Mouse (Mus musculus): ENCODE measurements around the gene Arhgef10l. TPM values are rescaled to one million over a fixed set of nuclear protein-coding genes. Genes with fewer than 3 reads are reported as not detected.

Arhgef10l gene
- polyA plus RNA-seq, 1 experiment = 14.2 TPM

GRCm38 (mm10) chr4:140584240-140584639, 81.6 kb downstream of the Arhgef10l start:
- Histone ChIP-seq H3K4me1 (ENCODE audit: control insufficient read depth, insufficient read depth, insufficient read length, low read length) (0 out of 2 replicates have a peak, but pooled peaks cover 3% of the 10 kb centered on the region), H3K27ac (ENCODE audit: insufficient read depth, low read depth, low read length) (no peak overlapping the region), H3K36me3 (ENCODE audit: control insufficient read depth, insufficient read depth, low read length) (peaks cover 1% of the 10 kb centered on the region; the same call in 1 of the 2 replicates), H3K27me3 (ENCODE audit: control insufficient read depth, insufficient read depth, low read length) (no peaks in the 10 kb centered on the region), H3K4me3 (ENCODE audit: low read depth, low read length) (no peak overlapping the region)
- 34% methylated on average over 5 of the region's 5 CpGs for WGBS
- TF ChIP-seq CTCF (IDR thresholded peaks at IDR 0.05; ENCODE audit: extremely low read depth, insufficient read length, insufficient replicate concordance, low read depth, low read length) = no peak
- TF ChIP-seq POLR2A (IDR thresholded peaks at IDR 0.05; ENCODE audit: low read depth, low read length) = no peak

- WGBS = 70% methylated on average over 15 of the region's 15 CpGs
- H3K4me3 ChIP-seq (ENCODE audit: low read depth, low read length) = no peak overlapping the region
- H3K4me1 ChIP-seq (ENCODE audit: control insufficient read depth, insufficient read depth, insufficient read length, low read length) = 0 out of 2 replicates have a peak, but pooled peaks cover 3% of the 10 kb centered on the region
- no peak overlapping the region for H3K27ac ChIP-seq (ENCODE audit: insufficient read depth, low read depth, low read length)
- peaks cover 6% of the 10 kb centered on the region; the same call in 1 of the 2 replicates for H3K36me3 ChIP-seq (ENCODE audit: control insufficient read depth, insufficient read depth, low read length)
- TF ChIP-seq POLR2A (IDR thresholded peaks at IDR 0.05; ENCODE audit: low read depth, low read length) = no peak
- TF ChIP-seq CTCF (IDR thresholded peaks at IDR 0.05; ENCODE audit: extremely low read depth, insufficient read length, insufficient replicate concordance, low read depth, low read length) = no peak
- no peaks in the 10 kb centered on the region for H3K27me3 ChIP-seq (ENCODE audit: control insufficient read depth, insufficient read depth, low read length)
Measured at GRCm38 (mm10) chr4:140582390-140583088, 83.3 kb downstream of the Arhgef10l start.

- H3K4me1 ChIP-seq (ENCODE audit: control insufficient read depth, insufficient read depth, insufficient read length, low read length) = 0 out of 2 replicates have a peak, but pooled peaks cover 3% of the 10 kb centered on the region
- H3K4me3 ChIP-seq (ENCODE audit: low read depth, low read length) = peak overlapping the region; percentile 6; the same call in 1 of the 2 replicates
- WGBS = 74% methylated on average over 23 of the region's 23 CpGs
- H3K36me3 ChIP-seq (ENCODE audit: control insufficient read depth, insufficient read depth, low read length) = peaks cover 6% of the 10 kb centered on the region; the same call in 1 of the 2 replicates
- TF ChIP-seq POLR2A (IDR thresholded peaks at IDR 0.05; ENCODE audit: low read depth, low read length) = no peak
- TF ChIP-seq CTCF (IDR thresholded peaks at IDR 0.05; ENCODE audit: extremely low read depth, insufficient read length, insufficient replicate concordance, low read depth, low read length) = no peak
- H3K27me3 ChIP-seq (ENCODE audit: control insufficient read depth, insufficient read depth, low read length) = no peaks in the 10 kb centered on the region
- no peak overlapping the region for H3K27ac ChIP-seq (ENCODE audit: insufficient read depth, low read depth, low read length)
Measured at GRCm38 (mm10) chr4:140581730-140582389, 84.0 kb downstream of the Arhgef10l start.

- WGBS = 86% methylated on average over 16 of the region's 16 CpGs
- Histone ChIP-seq H3K27me3 (ENCODE audit: control insufficient read depth, insufficient read depth, low read length) (no peaks in the 10 kb centered on the region), H3K27ac (ENCODE audit: insufficient read depth, low read depth, low read length) (no peak overlapping the region), H3K4me1 (ENCODE audit: control insufficient read depth, insufficient read depth, insufficient read length, low read length) (0 out of 2 replicates have a peak, but pooled peaks cover 3% of the 10 kb centered on the region), H3K4me3 (ENCODE audit: low read depth, low read length) (peak overlapping the region; percentile 6; the same call in 1 of the 2 replicates), H3K36me3 (ENCODE audit: control insufficient read depth, insufficient read depth, low read length) (peaks cover 6% of the 10 kb centered on the region; the same call in 1 of the 2 replicates)
- TF ChIP-seq CTCF (IDR thresholded peaks at IDR 0.05; ENCODE audit: extremely low read depth, insufficient read length, insufficient replicate concordance, low read depth, low read length) = no peak
- no peak for TF ChIP-seq POLR2A (IDR thresholded peaks at IDR 0.05; ENCODE audit: low read depth, low read length)
Measured at GRCm38 (mm10) chr4:140581341-140581729, 84.5 kb downstream of the Arhgef10l start.

- 96% methylated on average over 4 of the region's 4 CpGs for WGBS
- no peaks in the 10 kb centered on the region for H3K27me3 ChIP-seq (ENCODE audit: control insufficient read depth, insufficient read depth, low read length)
- no peak for TF ChIP-seq POLR2A (IDR thresholded peaks at IDR 0.05; ENCODE audit: low read depth, low read length)
- no peak for TF ChIP-seq CTCF (IDR thresholded peaks at IDR 0.05; ENCODE audit: extremely low read depth, insufficient read length, insufficient replicate concordance, low read depth, low read length)
- H3K27ac ChIP-seq (ENCODE audit: insufficient read depth, low read depth, low read length) = no peak overlapping the region
- peaks cover 6% of the 10 kb centered on the region; the same call in 1 of the 2 replicates for H3K36me3 ChIP-seq (ENCODE audit: control insufficient read depth, insufficient read depth, low read length)
- H3K4me3 ChIP-seq (ENCODE audit: low read depth, low read length) = no peak overlapping the region
- 0 out of 2 replicates have a peak, but pooled peaks cover 3% of the 10 kb centered on the region for H3K4me1 ChIP-seq (ENCODE audit: control insufficient read depth, insufficient read depth, insufficient read length, low read length)
Measured at GRCm38 (mm10) chr4:140580866-140581265, 84.9 kb downstream of the Arhgef10l start.

DNA sequence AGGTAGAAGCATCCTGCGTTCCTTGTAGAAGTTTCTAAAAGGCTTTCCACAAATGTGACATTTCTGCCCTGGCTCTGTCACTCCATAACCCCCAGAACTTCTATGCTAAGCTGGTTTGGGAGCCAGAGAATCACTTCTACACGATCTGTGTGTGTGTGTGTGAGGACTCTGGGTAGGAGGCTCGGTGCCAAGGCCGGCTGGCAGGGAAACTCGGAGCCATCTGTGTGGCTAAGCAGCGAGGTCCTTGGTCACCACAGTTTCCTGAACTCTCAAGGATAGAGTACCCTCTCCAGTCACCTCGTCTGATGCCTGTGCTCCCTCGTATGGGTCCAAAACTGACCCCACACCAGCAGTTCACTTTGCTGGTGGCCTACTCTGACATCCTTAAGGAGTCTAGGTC, 86.2 kb downstream of the Arhgef10l start:
- H3K4me3 ChIP-seq (ENCODE audit: low read depth, low read length) = no peak overlapping the region
- H3K27me3 ChIP-seq (ENCODE audit: control insufficient read depth, insufficient read depth, low read length) = no peaks in the 10 kb centered on the region
- 87% methylated on average over 8 of the region's 8 CpGs for WGBS
- H3K4me1 ChIP-seq (ENCODE audit: control insufficient read depth, insufficient read depth, insufficient read length, low read length) = 0 out of 2 replicates have a peak, but pooled peaks cover 3% of the 10 kb centered on the region
- H3K36me3 ChIP-seq (ENCODE audit: control insufficient read depth, insufficient read depth, low read length) = peaks cover 9% of the 10 kb centered on the region; the same call in 1 of the 2 replicates
- no peak for TF ChIP-seq POLR2A (IDR thresholded peaks at IDR 0.05; ENCODE audit: low read depth, low read length)
- no peak for TF ChIP-seq CTCF (IDR thresholded peaks at IDR 0.05; ENCODE audit: extremely low read depth, insufficient read length, insufficient replicate concordance, low read depth, low read length)
- no peak overlapping the region for H3K27ac ChIP-seq (ENCODE audit: insufficient read depth, low read depth, low read length)

GRCm38 (mm10) chr4:140579149-140579548, 86.7 kb downstream of the Arhgef10l start:
- TF ChIP-seq CTCF (IDR thresholded peaks at IDR 0.05; ENCODE audit: extremely low read depth, insufficient read length, insufficient replicate concordance, low read depth, low read length) (no peak), POLR2A (IDR thresholded peaks at IDR 0.05; ENCODE audit: low read depth, low read length) (no peak)
- no peak overlapping the region for H3K27ac ChIP-seq (ENCODE audit: insufficient read depth, low read depth, low read length)
- peaks cover 10% of the 10 kb centered on the region for H3K36me3 ChIP-seq (ENCODE audit: control insufficient read depth, insufficient read depth, low read length)
- H3K27me3 ChIP-seq (ENCODE audit: control insufficient read depth, insufficient read depth, low read length) = no peaks in the 10 kb centered on the region
- WGBS = 95% methylated on average over 13 of the region's 13 CpGs
- H3K4me3 ChIP-seq (ENCODE audit: low read depth, low read length) = no peak overlapping the region
- H3K4me1 ChIP-seq (ENCODE audit: control insufficient read depth, insufficient read depth, insufficient read length, low read length) = no peaks in the 10 kb centered on the region
